ENCODE assay signal across 9 mouse cellular contexts in genomic region chr5:30621844-30622176, GRCm38 (mm10). TPM values are rescaled to one million over a fixed set of nuclear protein-coding genes. Genes with fewer than 3 reads are reported as not detected.
A peak's percentile ranks its signal among the peaks of the same experiment; 100 is the strongest.
DNase-seq lines count a peak whose midpoint lies in the region; ATAC-seq and TF ChIP-seq lines count a peak whose summit lies in the region.
"Had no signal": no experiment of that assay in that cellular context is flagged by ENCODE, and none has a peak within 500 bp of the region (broad histone marks: within the 10 kb centered on the region; RNA-seq: fewer than 3 reads in every experiment).

No protein-coding gene starts in this region.

- H3K36me3 ChIP-seq in lung, postnatal 0 days (ENCODE audit: insufficient read depth, low read length): no peaks in the 10 kb centered on the region
- H3K36me3 ChIP-seq in intestine, postnatal 0 days (ENCODE audit: control insufficient read depth, insufficient read depth): no peaks in the 10 kb centered on the region; the same call in 1 of the 2 replicates
- no peaks in the 10 kb centered on the region for H3K36me3 ChIP-seq in stomach, embryonic 15.5 days

- 46% methylated on average over 22 of the region's 22 CpGs for WGBS in cerebellum, adult 2 months
- WGBS in lung, postnatal 0 days: 60% methylated on average over 22 of the region's 22 CpGs
- 61% methylated on average over 22 of the region's 22 CpGs for WGBS in intestine, postnatal 0 days
- 55% methylated on average over 22 of the region's 22 CpGs for WGBS in stomach, embryonic 15.5 days

- TF ChIP-seq CTCF in cerebellum, adult 2 months (IDR thresholded peaks at IDR 0.05; ENCODE audit: borderline replicate concordance, insufficient read depth, low read depth, low read length): no peak
- no peak for TF ChIP-seq CTCF in lung, postnatal 0 days (IDR thresholded peaks at IDR 0.05)
- no peak for TF ChIP-seq CTCF in intestine, postnatal 0 days (IDR thresholded peaks at IDR 0.05; ENCODE audit: low read depth)

- no peaks in the 10 kb centered on the region for H3K9me3 ChIP-seq in lung, postnatal 0 days (ENCODE audit: low read length)
- no peaks in the 10 kb centered on the region for H3K9me3 ChIP-seq in intestine, postnatal 0 days (ENCODE audit: control insufficient read depth)
- no peaks in the 10 kb centered on the region for H3K9me3 ChIP-seq in stomach, embryonic 15.5 days

- ATAC-seq in lung, postnatal 0 days: no peak
- no peak for ATAC-seq in intestine, postnatal 0 days
- no peak for ATAC-seq in stomach, embryonic 15.5 days (ENCODE audit: insufficient read depth, low FRiP score, low read depth)

- no peak for TF ChIP-seq POLR2A in cerebellum, adult 2 months (IDR thresholded peaks at IDR 0.05; ENCODE audit: borderline replicate concordance, insufficient read depth, low read length)

- peaks cover 34% of the 10 kb centered on the region for H3K4me1 ChIP-seq in cerebellum, adult 2 months (ENCODE audit: control insufficient read depth, insufficient read depth, low read length)
- peaks cover 14% of the 10 kb centered on the region; the same call in 1 of the 2 replicates for H3K4me1 ChIP-seq in lung, postnatal 0 days (ENCODE audit: insufficient read depth, low read depth, low read length)
- H3K4me1 ChIP-seq in intestine, postnatal 0 days (replicated peaks; ENCODE audit: control insufficient read depth, insufficient read depth, low read length): peaks cover 4% of the 10 kb centered on the region; the same call in 1 of the 2 replicates
- peaks cover 26% of the 10 kb centered on the region for H3K4me1 ChIP-seq in stomach, embryonic 15.5 days

- no peak overlapping the region for H3K4me2 ChIP-seq in lung, postnatal 0 days (replicated peaks; ENCODE audit: low read depth, low read length)
- H3K4me2 ChIP-seq in intestine, postnatal 0 days (replicated peaks; ENCODE audit: low read depth): 0 out of 2 replicates have a peak overlapping the region, but pooled peaks have one; percentile 54
- H3K4me2 ChIP-seq in stomach, embryonic 15.5 days: peak overlapping the region; percentile 84

- H3K27me3 ChIP-seq in cerebellum, adult 2 months (ENCODE audit: control insufficient read depth, insufficient read depth, low read length): no peaks in the 10 kb centered on the region
- H3K27me3 ChIP-seq in lung, postnatal 0 days (replicated peaks; ENCODE audit: insufficient read depth, low read length): peaks cover 13% of the 10 kb centered on the region; the same call in 1 of the 2 replicates
- peaks cover 28% of the 10 kb centered on the region for H3K27me3 ChIP-seq in intestine, postnatal 0 days (replicated peaks; ENCODE audit: control insufficient read depth, insufficient read depth, low read length)
- H3K27me3 ChIP-seq in stomach, embryonic 15.5 days (replicated peaks): peaks cover 16% of the 10 kb centered on the region

- H3K9ac ChIP-seq in lung, postnatal 0 days (replicated peaks; ENCODE audit: low read depth): no peak overlapping the region
- no peak overlapping the region for H3K9ac ChIP-seq in intestine, postnatal 0 days (ENCODE audit: low read depth, low read length)
- no peak overlapping the region for H3K9ac ChIP-seq in stomach, embryonic 15.5 days
- H3K9ac ChIP-seq: liver, embryonic 14.5 days had no signal

- no peak overlapping the region for H3K4me3 ChIP-seq in cerebellum, adult 2 months (replicated peaks; ENCODE audit: insufficient read depth, low read depth, low read length)
- H3K4me3 ChIP-seq in lung, postnatal 0 days (ENCODE audit: low read depth, low read length): peak overlapping the region; percentile 21; the same call in 1 of the 2 replicates
- no peak overlapping the region for H3K4me3 ChIP-seq in intestine, postnatal 0 days (ENCODE audit: low read depth, low read length)
- H3K4me3 ChIP-seq in stomach, embryonic 15.5 days (replicated peaks): peak overlapping the region; percentile 33; the same call in 1 of the 2 replicates

- TF ChIP-seq EP300 in lung, postnatal 0 days (IDR thresholded peaks at IDR 0.05): no peak

- H3K27ac ChIP-seq in cerebellum, adult 2 months (ENCODE audit: insufficient read depth, low read length): no peak overlapping the region
- H3K27ac ChIP-seq in lung, postnatal 0 days (ENCODE audit: low read length): no peak overlapping the region
- H3K27ac ChIP-seq in intestine, postnatal 0 days (ENCODE audit: low read depth, low read length): no peak overlapping the region
- H3K27ac ChIP-seq in stomach, embryonic 15.5 days: no peak overlapping the region
- H3K27ac ChIP-seq: liver, embryonic 14.5 days had no signal

- DNase-seq in cerebellum, adult 9-10 months: peak; percentile 35
- DNase-seq in cerebellum, adult 2 months: no peak
- no peak for DNase-seq in lung, postnatal 0 days (ENCODE audit: low spot score)
- no peak for DNase-seq in lung, postnatal 25 days (ENCODE audit: low spot score)
- DNase-seq in frontal cortex, adult 2 months (ENCODE audit: extremely low spot score in 1 of 2, low spot score in 1 of 2): no peak
- no peak for DNase-seq in thymus, adult 18-20 months

RNA-seq across cellular contexts. Expression of gene Slc35f6, which starts 25.9 kb away (rescaled TPM):
- 57.1 and 60.9 TPM in 2 replicates for polyA plus RNA-seq in cerebellum, adult 2 months (2012; rRNA removed)
- 30.1 and 34.5 TPM in 2 replicates for polyA plus RNA-seq in lung, postnatal 0 days (2015; fragmentation: Nextera tagmentation; extraction: Ambion mirVana)
- 71.6 and 79.4 TPM in 2 replicates for polyA plus RNA-seq in intestine, postnatal 0 days (2015; fragmentation: Nextera tagmentation; extraction: Ambion mirVana)
- 26.8 and 27.9 TPM in 2 replicates for polyA plus RNA-seq in stomach, embryonic 15.5 days (2015; fragmentation: Nextera tagmentation; extraction: Ambion mirVana)
- polyA plus RNA-seq in frontal cortex, adult 2 months (2012; rRNA removed): 56.5 and 56.9 TPM in 2 replicates

RNA-seq across cellular contexts. Expression of gene Kcnk3, which starts 33.8 kb away (rescaled TPM):
- 81.9 and 93.9 TPM in 2 replicates for polyA plus RNA-seq in cerebellum, adult 2 months (2012; rRNA removed)
- 28.6 and 35.7 TPM in 2 replicates for polyA plus RNA-seq in lung, postnatal 0 days (2015; fragmentation: Nextera tagmentation; extraction: Ambion mirVana)
- polyA plus RNA-seq in intestine, postnatal 0 days (2015; fragmentation: Nextera tagmentation; extraction: Ambion mirVana): 7.3 and 8.1 TPM in 2 replicates
- polyA plus RNA-seq in stomach, embryonic 15.5 days (2015; fragmentation: Nextera tagmentation; extraction: Ambion mirVana): 13.5 and 15.3 TPM in 2 replicates
- polyA plus RNA-seq in frontal cortex, adult 2 months (2012; rRNA removed): 18.0 and 23.1 TPM in 2 replicates

RNA-seq across cellular contexts. Expression of gene Cenpa, which starts 44.8 kb away (rescaled TPM):
- 2.3 TPM in 2 replicates for polyA plus RNA-seq in cerebellum, adult 2 months (2012; rRNA removed)
- 24.4 and 25.5 TPM in 2 replicates for polyA plus RNA-seq in lung, postnatal 0 days (2015; fragmentation: Nextera tagmentation; extraction: Ambion mirVana)
- polyA plus RNA-seq in intestine, postnatal 0 days (2015; fragmentation: Nextera tagmentation; extraction: Ambion mirVana): 62.0 and 79.2 TPM in 2 replicates
- 218 TPM in 2 replicates for polyA plus RNA-seq in stomach, embryonic 15.5 days (2015; fragmentation: Nextera tagmentation; extraction: Ambion mirVana)
- 3.5 and 4.3 TPM in 2 replicates for polyA plus RNA-seq in frontal cortex, adult 2 months (2012; rRNA removed)

Comparison
In these comparisons a context has a peak if more than half of its experiments do, and no peak if none do; other contexts are left out.
1. H3K4me3 ChIP-seq: peak in lung, postnatal 0 days (single experiment) and stomach, embryonic 15.5 days (single experiment); none in cerebellum, adult 2 months (single experiment) and intestine, postnatal 0 days (single experiment).